Mouse (Mus musculus) neural tube, embryonic 13.5 days (tissue): ENCODE data around the gene Tpsab1. TPM values are rescaled to one million over a fixed set of nuclear protein-coding genes. Genes with fewer than 3 reads are reported as not detected.

ENCODE experiments used
- ATAC-seq: fragments of 200-750 bp; cut with Nextera tagmentation; 2 replicates; pipeline ENCODE4 v1.8.0; 2017; ENCODE audit warnings: low read depth, mild to moderate bottlenecking, moderate TSS enrichment, moderate library complexity
- H3K27ac ChIP-seq: fragments of 300-500 bp; sonication (generic); replicated peaks from 2 replicates; pipeline ENCODE4 v1.5.1; 2015; ENCODE audit warnings: moderate library complexity, mild to moderate bottlenecking, inconsistent platforms
- H3K27me3 ChIP-seq: fragments of 300-500 bp; sonication (generic); 2 replicates; pipeline ENCODE4 v1.6.1; 2015; ENCODE audit warnings: mild to moderate bottlenecking, inconsistent platforms
- H3K36me3 ChIP-seq: fragments of 300-500 bp; sonication (generic); 2 replicates; pipeline ENCODE4 v1.6.1; 2015; ENCODE audit warnings: mild to moderate bottlenecking, inconsistent platforms
- H3K4me1 ChIP-seq: fragments of 300-500 bp; sonication (generic); replicated peaks from 2 replicates; pipeline ENCODE4 v1.6.1; 2015; ENCODE audit warnings: inconsistent platforms
- H3K4me2 ChIP-seq: fragments of 300-500 bp; sonication (generic); 2 replicates; pipeline ENCODE4 v1.6.1; 2015; ENCODE audit warnings: inconsistent platforms, mild to moderate bottlenecking, moderate library complexity
- H3K4me3 ChIP-seq: fragments of 300-500 bp; sonication (generic); 2 replicates; pipeline ENCODE4 v1.5.1; 2015; ENCODE audit warnings: mild to moderate bottlenecking, inconsistent platforms
- H3K9ac ChIP-seq: fragments of 300-500 bp; sonication (generic); 2 replicates; pipeline ENCODE4 v1.6.1; 2015; ENCODE audit warnings: moderate library complexity, mild to moderate bottlenecking, inconsistent platforms
- H3K9me3 ChIP-seq: fragments of 300-500 bp; sonication (generic); 2 replicates; pipeline ENCODE4 v1.6.1; 2016; ENCODE audit warnings: inconsistent platforms
- WGBS: fragments of 180-500 bp; shearing (Covaris S2); methylation state at CpG from one replicate; pipeline ENCODE4 v1.1.7; 2015; 5-methylcytosine and 5-hydroxymethylcytosine counted together
- polyA plus RNA-seq: library from polyadenylated mRNA; unstranded; fragments of >200 nt; fragmentation: Nextera tagmentation; extraction: Ambion mirVana; gene quantifications from 2 replicates; pipeline ENCODE4 v1.2.1, GENCODE M21; 2015

The Tpsab1 gene
- not detected in 2 replicates for polyA plus RNA-seq

- WGBS: 91% methylated on average over 4 of the region's 4 CpGs
- no peaks in the 10 kb centered on the region for H3K9me3 ChIP-seq
- ATAC-seq: no peak
- no peaks in the 10 kb centered on the region for H3K27me3 ChIP-seq
- no peak within 1 kb of the TSS for H3K27ac ChIP-seq
- H3K4me3 ChIP-seq: no peak within 1 kb of the TSS
- H3K4me2 ChIP-seq: no peak within 1 kb of the TSS
- H3K4me1 ChIP-seq: no peaks in the 10 kb centered on the region
- no peak within 1 kb of the TSS for H3K9ac ChIP-seq
- H3K36me3 ChIP-seq: no peaks in the 10 kb centered on the region
Measured at GRCm38 (mm10) chr17:25345462-25345861, at the start of gene Tpsab1. Gene Tpsab1 (minus strand): TSS chr17:25345562.

GRCm38 (mm10) chr17:25394526-25394925, 49.2 kb upstream of the Tpsab1 start:
- Histone ChIP-seq H3K9me3 (no peaks in the 10 kb centered on the region), H3K4me3 (no peak overlapping the region), H3K27me3 (peaks cover 3% of the 10 kb centered on the region), H3K9ac (no peak overlapping the region), H3K36me3 (peaks cover 41% of the 10 kb centered on the region), H3K4me1 (peaks cover 17% of the 10 kb centered on the region), H3K27ac (no peak overlapping the region), H3K4me2 (no peak overlapping the region)
- no peak for ATAC-seq
- 88% methylated on average over 4 of the region's 4 CpGs for WGBS

DNA sequence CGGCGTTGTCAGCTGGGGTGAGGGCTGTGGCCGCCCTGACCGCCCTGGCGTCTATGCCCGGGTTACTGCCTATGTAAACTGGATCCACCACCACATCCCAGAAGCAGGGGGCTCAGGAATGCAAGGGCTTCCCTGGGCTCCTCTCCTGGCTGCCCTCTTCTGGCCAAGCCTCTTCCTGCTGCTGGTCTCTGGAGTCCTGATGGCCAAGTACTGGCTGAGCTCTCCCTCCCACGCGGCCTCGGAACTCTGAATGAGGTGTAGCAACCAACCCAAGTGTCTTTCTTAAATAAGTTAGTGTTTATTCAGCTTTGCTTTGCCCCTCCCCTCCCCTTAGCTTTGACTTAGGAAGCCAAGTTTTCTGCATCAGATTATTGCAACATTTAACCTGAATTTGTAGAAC, 28.6 kb upstream of the Tpsab1 start:
- H3K27me3 ChIP-seq: no peaks in the 10 kb centered on the region
- H3K36me3 ChIP-seq: peaks cover 39% of the 10 kb centered on the region
- H3K4me1 ChIP-seq: no peaks in the 10 kb centered on the region
- H3K9me3 ChIP-seq: no peaks in the 10 kb centered on the region
- H3K9ac ChIP-seq: no peak overlapping the region
- H3K4me3 ChIP-seq: no peak overlapping the region
- no peak overlapping the region for H3K4me2 ChIP-seq
- WGBS: 52% methylated on average over 9 of the region's 9 CpGs
- H3K27ac ChIP-seq: no peak overlapping the region
- ATAC-seq: no peak

- H3K36me3 ChIP-seq: peaks cover 33% of the 10 kb centered on the region
- H3K4me2 ChIP-seq: no peak overlapping the region
- no peak overlapping the region for H3K4me3 ChIP-seq
- WGBS: 75% methylated on average over 8 of the region's 8 CpGs
- no peak for ATAC-seq
- no peak overlapping the region for H3K27ac ChIP-seq
- no peaks in the 10 kb centered on the region for H3K4me1 ChIP-seq
- H3K27me3 ChIP-seq: no peaks in the 10 kb centered on the region
- H3K9ac ChIP-seq: no peak overlapping the region
- H3K9me3 ChIP-seq: no peaks in the 10 kb centered on the region
Measured at GRCm38 (mm10) chr17:25372491-25372890, 27.1 kb upstream of the Tpsab1 start.

DNA sequence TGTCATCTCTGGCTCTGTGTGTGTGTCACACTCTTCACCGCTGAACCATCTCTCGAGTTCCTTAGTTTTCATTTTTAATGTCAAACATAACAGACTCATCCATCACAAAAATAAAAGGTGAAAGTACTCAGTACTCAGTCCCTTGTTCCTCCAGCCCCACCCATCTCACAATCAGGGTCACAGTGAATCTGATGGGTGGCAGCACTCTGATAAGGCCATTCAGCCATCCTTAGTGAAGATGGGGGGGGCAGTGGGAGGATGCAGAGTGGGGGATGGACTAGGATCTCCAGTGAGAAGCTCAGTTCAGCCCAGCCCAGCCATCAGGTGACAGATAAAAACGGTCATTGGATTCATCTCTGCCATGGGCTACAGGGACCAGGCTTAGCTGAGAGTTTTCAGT, 23.6 kb upstream of the Tpsab1 start, which contains the start of gene Tpsg1:
Gene Tpsg1 (plus strand): TSS at position 301 of the 400 bp plus-strand sequence.
- H3K4me1 ChIP-seq: no peaks in the 10 kb centered on the region
- no peak within 1 kb of the TSS for H3K9ac ChIP-seq
- ATAC-seq: no peak
- H3K4me3 ChIP-seq: no peak within 1 kb of the TSS
- no peak within 1 kb of the TSS for H3K4me2 ChIP-seq
- H3K27me3 ChIP-seq: no peaks in the 10 kb centered on the region
- H3K36me3 ChIP-seq: no peaks in the 10 kb centered on the region
- H3K9me3 ChIP-seq: no peaks in the 10 kb centered on the region
- no peak within 1 kb of the TSS for H3K27ac ChIP-seq
- 83% methylated on average over 3 of the region's 3 CpGs for WGBS

- 75% methylated on average over 2 of the region's 2 CpGs for WGBS
Measured at GRCm38 (mm10) chr17:25366005-25366404, 20.6 kb upstream of the Tpsab1 start, which contains the start of gene Tpsb2. Gene Tpsb2 (plus strand): TSS chr17:25366305.

DNA sequence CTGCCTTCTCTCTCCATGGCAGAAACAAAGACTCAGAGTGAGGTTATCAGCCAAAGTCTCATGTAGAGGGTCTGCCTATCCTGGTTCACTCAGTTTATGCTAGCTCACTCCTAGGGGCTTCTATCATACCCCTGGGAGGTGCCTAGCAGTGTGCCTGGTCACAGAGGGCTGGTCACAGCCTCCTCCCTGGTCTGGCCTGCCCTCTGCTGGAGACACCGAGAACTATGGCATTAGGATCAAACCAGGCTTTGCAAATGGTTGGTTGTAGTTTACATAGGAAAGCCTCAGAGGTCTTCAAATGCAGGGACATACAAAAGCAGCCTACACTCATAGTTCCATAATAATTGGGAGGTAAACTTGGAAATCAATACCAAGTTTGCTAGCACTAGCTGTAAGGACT, 18.4 kb upstream of the Tpsab1 start:
- Histone ChIP-seq H3K36me3 (no peaks in the 10 kb centered on the region), H3K9me3 (no peaks in the 10 kb centered on the region), H3K4me2 (no peak overlapping the region), H3K4me3 (no peak overlapping the region), H3K27me3 (no peaks in the 10 kb centered on the region), H3K4me1 (no peaks in the 10 kb centered on the region), H3K27ac (no peak overlapping the region), H3K9ac (no peak overlapping the region)
- no peak for ATAC-seq
- WGBS: 8% methylated on average over 1 of the region's 1 CpGs

More at GRCm38 (mm10) chr17:25366005-25366404, 20.6 kb upstream of the Tpsab1 start, which contains the start of gene Tpsb2:
- H3K27me3 ChIP-seq: no peaks in the 10 kb centered on the region
- no peak within 1 kb of the TSS for H3K27ac ChIP-seq
- no peaks in the 10 kb centered on the region for H3K36me3 ChIP-seq
- no peak for ATAC-seq
- no peak within 1 kb of the TSS for H3K9ac ChIP-seq
- no peak within 1 kb of the TSS for H3K4me2 ChIP-seq
- no peaks in the 10 kb centered on the region for H3K9me3 ChIP-seq
- no peak within 1 kb of the TSS for H3K4me3 ChIP-seq
- no peaks in the 10 kb centered on the region for H3K4me1 ChIP-seq

GRCm38 (mm10) chr17:25361291-25361690, 15.9 kb upstream of the Tpsab1 start:
- 69% methylated on average over 2 of the region's 2 CpGs for WGBS
- ATAC-seq: no peak

DNA sequence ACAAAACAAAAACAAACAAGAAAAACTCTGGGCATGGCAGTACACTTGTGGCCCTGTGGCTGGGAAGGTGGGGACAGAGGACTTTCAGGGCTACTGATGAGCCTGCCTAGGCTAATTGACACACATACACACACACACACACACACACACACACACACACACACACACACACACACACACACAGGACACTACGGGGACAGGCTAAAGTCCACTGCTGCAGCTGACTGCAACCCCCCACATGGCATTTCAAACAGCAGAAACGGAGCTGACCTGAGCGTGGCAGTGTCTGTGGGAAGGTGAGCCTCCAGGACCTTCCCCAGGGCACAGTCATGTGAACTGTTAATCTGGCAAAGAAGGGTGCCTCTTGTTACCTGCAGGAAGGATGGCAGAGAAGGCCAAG, 3.9 kb downstream of the Tpsab1 start:
- H3K27ac ChIP-seq: no peak overlapping the region
- 69% methylated on average over 3 of the region's 3 CpGs for WGBS

More at GRCm38 (mm10) chr17:25361291-25361690, 15.9 kb upstream of the Tpsab1 start:
- no peaks in the 10 kb centered on the region for H3K4me1 ChIP-seq
- no peaks in the 10 kb centered on the region for H3K36me3 ChIP-seq
- H3K27me3 ChIP-seq: no peaks in the 10 kb centered on the region
- H3K27ac ChIP-seq: no peak overlapping the region
- no peak overlapping the region for H3K4me3 ChIP-seq
- H3K9me3 ChIP-seq: no peaks in the 10 kb centered on the region
- no peak overlapping the region for H3K4me2 ChIP-seq
- H3K9ac ChIP-seq: no peak overlapping the region

DNA sequence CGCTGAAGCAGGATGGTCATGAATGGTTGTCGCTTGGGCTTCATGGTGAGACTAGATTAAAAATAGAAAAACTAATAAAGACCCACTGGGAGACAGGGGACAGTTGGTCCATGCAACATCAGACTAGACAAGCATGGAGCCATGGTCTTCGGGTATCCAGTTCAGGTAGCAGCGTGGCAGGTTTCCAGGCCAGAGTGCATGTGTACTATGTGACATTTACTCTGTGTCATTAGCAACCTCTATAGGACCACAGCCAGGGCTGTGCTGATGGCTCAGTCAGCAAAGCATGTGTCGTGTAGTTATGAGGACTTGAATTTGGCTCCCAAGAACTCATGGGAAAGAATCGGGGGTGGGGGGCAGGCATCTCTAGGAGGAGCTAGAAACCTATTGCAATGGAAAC, 5.4 kb downstream of the Tpsab1 start:
- Histone ChIP-seq H3K36me3 (no peaks in the 10 kb centered on the region), H3K9ac (no peak overlapping the region), H3K9me3 (no peaks in the 10 kb centered on the region), H3K4me1 (no peaks in the 10 kb centered on the region), H3K4me3 (no peak overlapping the region), H3K27ac (no peak overlapping the region), H3K27me3 (0 out of 2 replicates have a peak, but pooled peaks cover 8% of the 10 kb centered on the region), H3K4me2 (no peak overlapping the region)
- WGBS: 85% methylated on average over 6 of the region's 6 CpGs
- ATAC-seq: no peak

More for the DNA sequence above, 3.9 kb downstream of the Tpsab1 start:
- H3K9ac ChIP-seq: no peak overlapping the region
- no peaks in the 10 kb centered on the region for H3K9me3 ChIP-seq
- no peaks in the 10 kb centered on the region for H3K36me3 ChIP-seq
- ATAC-seq: no peak
- no peaks in the 10 kb centered on the region for H3K4me1 ChIP-seq
- H3K27me3 ChIP-seq: 0 out of 2 replicates have a peak, but pooled peaks cover 2% of the 10 kb centered on the region
- H3K4me2 ChIP-seq: no peak overlapping the region
- no peak overlapping the region for H3K4me3 ChIP-seq

DNA sequence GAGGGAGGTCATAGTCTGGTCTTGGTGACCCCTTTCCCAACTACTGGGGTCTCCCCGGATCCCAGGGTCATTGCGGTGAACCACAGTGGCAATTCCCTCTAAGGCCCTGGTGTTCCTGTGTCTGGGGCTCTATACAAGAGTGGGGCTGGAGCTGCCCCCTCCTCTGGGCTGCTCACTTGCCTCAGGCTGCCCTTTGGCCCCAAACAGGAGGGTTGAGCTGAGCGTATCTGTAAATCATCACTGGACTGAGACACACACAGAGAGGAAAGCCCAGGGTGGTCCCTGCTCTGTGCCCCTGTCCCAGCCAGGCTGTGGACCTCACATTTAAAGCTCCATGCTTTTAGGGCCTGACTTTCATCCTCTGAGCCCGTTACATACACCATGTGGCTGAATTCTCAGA, 7.1 kb downstream of the Tpsab1 start:
- Histone ChIP-seq H3K4me1 (no peaks in the 10 kb centered on the region), H3K27me3 (peaks cover 17% of the 10 kb centered on the region), H3K4me2 (no peak overlapping the region), H3K9me3 (no peaks in the 10 kb centered on the region), H3K9ac (no peak overlapping the region), H3K36me3 (no peaks in the 10 kb centered on the region), H3K4me3 (no peak overlapping the region), H3K27ac (no peak overlapping the region)
- WGBS: 78% methylated on average over 4 of the region's 4 CpGs
- no peak for ATAC-seq

GRCm38 (mm10) chr17:25333943-25334342, 11.4 kb downstream of the Tpsab1 start:
- no peaks in the 10 kb centered on the region for H3K36me3 ChIP-seq
- H3K4me3 ChIP-seq: no peak overlapping the region
- no peak overlapping the region for H3K9ac ChIP-seq
- 4% methylated on average over 8 of the region's 8 CpGs for WGBS
- H3K27me3 ChIP-seq: peaks cover 17% of the 10 kb centered on the region
- ATAC-seq: no peak
- H3K4me2 ChIP-seq: no peak overlapping the region
- no peak overlapping the region for H3K27ac ChIP-seq
- H3K9me3 ChIP-seq: no peaks in the 10 kb centered on the region
- no peaks in the 10 kb centered on the region for H3K4me1 ChIP-seq

DNA sequence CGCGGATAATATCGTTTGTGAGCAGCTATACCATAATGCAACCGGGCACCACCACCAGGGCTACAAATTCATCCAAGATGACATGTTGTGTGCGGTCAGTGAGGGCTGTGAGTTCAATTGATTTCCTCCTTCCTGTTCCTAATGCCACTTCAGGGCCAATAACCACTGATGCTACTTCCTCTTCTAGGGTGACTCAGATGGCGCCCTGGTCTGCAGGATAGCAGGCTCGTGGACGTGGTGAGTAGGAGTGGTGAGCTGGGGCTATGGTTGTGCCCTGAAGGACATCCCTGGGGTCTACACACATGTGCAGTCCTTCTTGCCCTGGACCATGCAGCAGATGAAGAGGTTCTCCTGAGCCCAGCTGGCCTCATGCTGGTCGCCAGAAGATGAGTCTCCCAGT, 13.0 kb downstream of the Tpsab1 start:
- Histone ChIP-seq H3K36me3 (no peaks in the 10 kb centered on the region), H3K9me3 (no peaks in the 10 kb centered on the region), H3K9ac (no peak overlapping the region), H3K4me2 (no peak overlapping the region), H3K4me3 (no peak overlapping the region), H3K4me1 (no peaks in the 10 kb centered on the region), H3K27me3 (peaks cover 17% of the 10 kb centered on the region), H3K27ac (no peak overlapping the region)
- ATAC-seq: no peak
- 72% methylated on average over 9 of the region's 9 CpGs for WGBS
